Mouse (Mus musculus) lung, adult 2 months (tissue): ENCODE data around the gene Slc35e2.

ENCODE experiments used
- CTCF ChIP-seq: fragments of 200-500 bp; IDR thresholded peaks from 2 replicates; pipeline ENCODE4 v1.5.1; 2011; ENCODE audit warnings: mild to moderate bottlenecking, low read length, control low read depth; ENCODE audit not compliant: insufficient read depth
- POLR2A ChIP-seq: fragments of 200-500 bp; IDR thresholded peaks from 2 replicates; pipeline ENCODE4 v1.6.1; 2011; ENCODE audit warnings: low read depth, mild to moderate bottlenecking, control low read depth, low read length, borderline replicate concordance; ENCODE audit errors: extremely low read depth

GRCm38 (mm10) chr4:155555464-155555863, 45.8 kb upstream of the Slc35e2 start:
- no peak for TF ChIP-seq CTCF
- no peak for TF ChIP-seq POLR2A
